Mouse (Mus musculus) midbrain, embryonic 11.5 days (tissue): ENCODE data around the gene Oip5. TPM values are rescaled to one million over a fixed set of nuclear protein-coding genes. Genes with fewer than 3 reads are reported as not detected.
A peak's percentile ranks its signal among the peaks of the same experiment; 100 is the strongest.

Experiments
- ATAC-seq: fragments of 200-750 bp; cut with Nextera tagmentation; 2 replicates; pipeline ENCODE4 v1.8.0; 2017; ENCODE audit warnings: moderate TSS enrichment, moderate library complexity; ENCODE audit not compliant: low FRiP score
- DNase-seq: peaks from one replicate; pipeline ENCODE4 v3.0.0; 2015; ENCODE audit warnings: low spot score; ENCODE audit errors: missing footprints
- H3K27ac ChIP-seq: fragments of 300-500 bp; sonication (generic); 2 replicates; pipeline ENCODE4 v1.5.1; 2014; ENCODE audit warnings: low read depth, low read length
- H3K27me3 ChIP-seq: fragments of 300-500 bp; sonication (generic); 2 replicates; pipeline ENCODE4 v1.6.1; 2014; ENCODE audit warnings: mild to moderate bottlenecking, low read length, moderate library complexity, mixed read lengths; ENCODE audit not compliant: control insufficient read depth, insufficient read depth
- H3K36me3 ChIP-seq: fragments of 300-500 bp; sonication (generic); 2 replicates; pipeline ENCODE4 v1.6.1; 2014; ENCODE audit warnings: mild to moderate bottlenecking, low read length, moderate library complexity, mixed read lengths; ENCODE audit not compliant: control insufficient read depth, insufficient read depth
- H3K4me1 ChIP-seq: fragments of 300-500 bp; sonication (generic); 2 replicates; pipeline ENCODE4 v1.6.1; 2014; ENCODE audit warnings: low read length; ENCODE audit not compliant: control insufficient read depth, insufficient read depth
- H3K4me2 ChIP-seq: fragments of 300-500 bp; sonication (generic); 2 replicates; pipeline ENCODE4 v1.6.1; 2014; ENCODE audit warnings: mild to moderate bottlenecking, moderate library complexity
- H3K4me3 ChIP-seq: fragments of 300-500 bp; sonication (generic); 2 replicates; pipeline ENCODE4 v1.5.1; 2014; ENCODE audit warnings: low read depth, low read length
- H3K9ac ChIP-seq: fragments of 300-500 bp; sonication (generic); 2 replicates; pipeline ENCODE4 v1.6.1; 2014; ENCODE audit warnings: low read length
- H3K9me3 ChIP-seq: fragments of 300-500 bp; sonication (generic); 2 replicates; pipeline ENCODE4 v1.6.1; 2016; ENCODE audit warnings: low read length; ENCODE audit not compliant: control insufficient read depth
- WGBS: fragments of 180-500 bp; shearing (Covaris S2); extraction: QIAGEN DNeasy Blood & Tissue Kit; methylation state at CpG from one replicate; pipeline ENCODE4 v1.1.7; 2014; 5-methylcytosine and 5-hydroxymethylcytosine counted together
- polyA plus RNA-seq: library from polyadenylated mRNA; unstranded; fragments of >200 nt; fragmentation: Nextera tagmentation; extraction: Ambion mirVana; gene quantifications from 2 replicates; pipeline ENCODE4 v1.2.1, GENCODE M21; 2014

Oip5 gene
- polyA plus RNA-seq, 1 experiment from 2014 or later = 38.0 TPM

DNA sequence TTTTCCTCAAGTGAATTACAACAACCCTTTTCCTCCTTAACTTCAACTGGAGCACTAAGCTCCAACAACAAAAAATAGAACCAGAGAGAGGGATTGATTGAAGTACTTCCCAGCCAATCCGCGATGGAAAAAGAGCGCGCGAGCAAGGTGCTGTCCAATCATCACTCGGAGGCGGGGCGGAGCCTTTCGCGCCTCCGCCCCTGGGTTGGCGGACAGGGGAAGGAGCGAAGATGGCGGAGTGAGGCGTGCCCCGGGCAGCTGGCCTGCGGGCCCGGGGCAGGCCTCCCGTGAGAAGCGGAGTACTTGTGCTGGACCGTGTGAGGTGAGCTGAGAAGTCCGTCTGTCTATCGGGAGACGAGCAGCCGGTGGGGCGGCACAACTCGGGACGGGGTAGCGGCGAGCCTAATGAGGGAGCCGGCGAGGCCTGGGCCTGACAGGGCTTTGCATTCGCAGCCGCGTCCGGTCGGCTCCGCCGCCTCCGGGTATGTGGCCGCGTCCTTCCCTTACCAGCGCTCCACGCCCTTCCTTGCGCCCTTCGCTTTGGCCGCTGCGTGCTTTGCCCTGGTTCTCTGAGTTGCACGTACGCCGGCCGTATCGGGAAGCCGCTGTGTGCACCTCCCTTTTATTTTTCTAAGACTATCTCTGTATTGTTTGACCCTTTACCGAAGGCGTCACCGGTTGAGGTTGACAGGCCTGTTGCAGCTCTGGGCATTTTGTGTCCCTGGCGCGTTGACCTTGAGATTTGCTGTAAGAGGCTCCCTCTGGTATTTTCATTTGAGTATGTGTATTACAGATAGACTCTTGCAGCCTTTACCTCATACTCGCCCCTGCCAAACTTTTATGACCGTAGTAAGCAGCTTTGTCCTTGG, 23.9 kb downstream of the Oip5 start:
- Histone ChIP-seq H3K36me3 (peaks cover 9% of the 10 kb centered on the region), H3K9ac (peak overlapping the region; percentile 99), H3K4me1 (peaks cover 10% of the 10 kb centered on the region), H3K4me2 (peak overlapping the region; percentile 73), H3K27ac (peak overlapping the region; percentile 78), H3K4me3 (peak overlapping the region; percentile 97), H3K27me3 (no peaks in the 10 kb centered on the region), H3K9me3 (no peaks in the 10 kb centered on the region)
- DNase-seq (peak; percentile 100), ATAC-seq (peak; percentile 97)
- under 1% methylated on average over 57 of the region's 61 CpGs for WGBS

DNA sequence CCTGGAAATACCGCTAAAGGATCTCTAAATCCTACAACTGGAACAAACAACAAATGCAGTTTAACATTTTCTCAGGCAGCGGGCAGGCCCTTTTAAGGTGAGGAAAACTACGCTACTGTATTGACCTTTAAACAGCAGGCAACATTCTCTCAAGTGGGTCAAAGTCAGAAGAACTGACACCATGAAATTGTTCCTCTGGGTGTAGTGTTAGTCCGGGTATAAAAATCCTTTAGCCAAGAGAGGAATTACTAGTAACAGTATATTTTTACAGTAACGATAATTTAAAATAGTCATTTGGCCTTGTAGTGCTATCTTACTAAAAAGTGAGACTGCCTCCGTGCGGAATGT, 24.5 kb downstream of the Oip5 start:
- 11% methylated on average over 7 of the region's 7 CpGs for WGBS
- H3K27ac ChIP-seq = peak overlapping the region; percentile 63; the same call in 1 of the 2 replicates

DNA sequence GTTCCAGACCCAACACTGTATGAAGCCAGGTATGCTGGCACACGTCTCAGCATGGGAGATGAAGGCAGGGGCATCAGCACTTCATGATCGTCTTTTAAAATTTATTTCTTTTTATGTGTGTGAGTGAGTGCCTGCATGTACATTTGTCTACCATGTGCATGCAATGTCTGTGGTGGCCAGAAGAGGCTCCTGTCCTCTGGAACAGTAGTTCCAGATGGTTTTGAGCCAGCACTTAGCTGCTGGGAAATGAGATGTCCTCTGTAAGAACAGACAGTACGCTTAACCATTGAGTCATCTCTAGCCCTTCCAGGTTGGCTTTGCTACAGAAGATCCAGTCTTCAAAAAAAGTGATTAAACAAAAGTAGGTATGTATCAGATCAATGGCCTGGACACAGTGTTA, 27.0 kb downstream of the Oip5 start:
- no peaks in the 10 kb centered on the region for H3K9me3 ChIP-seq
- peaks cover 10% of the 10 kb centered on the region for H3K4me1 ChIP-seq
- ATAC-seq = no peak
- no peaks in the 10 kb centered on the region for H3K27me3 ChIP-seq
- H3K27ac ChIP-seq = no peak overlapping the region
- no peak overlapping the region for H3K9ac ChIP-seq
- no peaks in the 10 kb centered on the region for H3K36me3 ChIP-seq
- H3K4me2 ChIP-seq = no peak overlapping the region
- no peak for DNase-seq
- 91% methylated on average over 3 of the region's 3 CpGs for WGBS
- H3K4me3 ChIP-seq = no peak overlapping the region

More for the DNA sequence above, 24.5 kb downstream of the Oip5 start:
- H3K9ac ChIP-seq = peak overlapping the region; percentile 48
- DNase-seq = no peak
- peak; percentile 50 for ATAC-seq
- no peaks in the 10 kb centered on the region for H3K27me3 ChIP-seq
- H3K4me1 ChIP-seq = peaks cover 10% of the 10 kb centered on the region
- peaks cover 9% of the 10 kb centered on the region for H3K36me3 ChIP-seq
- peak overlapping the region; percentile 44 for H3K4me2 ChIP-seq
- peak overlapping the region; percentile 97 for H3K4me3 ChIP-seq
- H3K9me3 ChIP-seq = no peaks in the 10 kb centered on the region

DNA sequence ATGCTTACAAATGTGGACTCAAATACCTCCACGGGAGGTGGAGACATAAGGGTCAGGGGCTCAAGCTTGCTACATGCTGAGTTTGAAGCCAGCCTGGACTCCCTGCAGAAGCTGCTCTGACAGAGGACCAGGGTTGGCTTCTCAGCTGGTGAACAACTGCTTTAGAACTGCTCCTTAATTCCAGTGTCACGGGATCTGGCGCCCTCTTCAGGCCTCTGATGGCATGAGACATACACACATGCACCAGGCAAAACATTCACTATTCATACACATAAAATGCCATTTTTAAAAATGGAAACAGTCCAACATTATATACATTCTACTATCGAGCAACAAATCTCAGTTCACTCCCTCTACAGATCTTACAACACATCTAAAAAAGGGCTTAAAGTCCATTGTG, 30.9 kb downstream of the Oip5 start:
- H3K4me2 ChIP-seq = no peak overlapping the region
- H3K9ac ChIP-seq = no peak overlapping the region
- H3K36me3 ChIP-seq = no peaks in the 10 kb centered on the region
- no peak overlapping the region for H3K27ac ChIP-seq
- H3K9me3 ChIP-seq = no peaks in the 10 kb centered on the region
- 13% methylated on average over 4 of the region's 4 CpGs for WGBS
- no peaks in the 10 kb centered on the region for H3K4me1 ChIP-seq
- H3K27me3 ChIP-seq = no peaks in the 10 kb centered on the region
- ATAC-seq (no peak), DNase-seq (peak; percentile 95)
- no peak overlapping the region for H3K4me3 ChIP-seq

DNA sequence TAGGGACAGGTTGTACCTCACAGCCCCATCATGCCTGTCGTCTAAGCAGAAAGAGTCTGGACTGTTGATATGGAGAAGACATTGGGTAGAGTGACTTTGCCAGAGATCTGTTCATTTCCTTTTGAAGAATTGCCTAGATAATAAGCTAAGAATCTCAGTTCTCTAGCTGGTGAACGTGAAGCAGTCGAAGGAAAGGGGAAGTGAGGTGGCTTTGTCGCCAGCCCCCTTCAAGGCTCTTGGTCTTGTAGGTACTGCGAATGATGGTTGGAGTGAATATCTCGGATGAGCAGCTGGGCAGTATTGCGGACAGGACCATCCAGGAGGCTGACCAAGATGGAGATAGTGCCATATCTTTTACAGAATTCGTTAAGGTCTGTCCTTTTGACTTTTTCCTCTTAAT, 34.0 kb downstream of the Oip5 start:
- DNase-seq = no peak
- H3K27me3 ChIP-seq = no peaks in the 10 kb centered on the region
- ATAC-seq = no peak
- no peak overlapping the region for H3K4me2 ChIP-seq
- no peak overlapping the region for H3K9ac ChIP-seq
- H3K4me1 ChIP-seq = no peaks in the 10 kb centered on the region
- H3K36me3 ChIP-seq = no peaks in the 10 kb centered on the region
- H3K4me3 ChIP-seq = no peak overlapping the region
- H3K9me3 ChIP-seq = no peaks in the 10 kb centered on the region
- WGBS = 91% methylated on average over 8 of the region's 8 CpGs
- H3K27ac ChIP-seq = no peak overlapping the region

DNA sequence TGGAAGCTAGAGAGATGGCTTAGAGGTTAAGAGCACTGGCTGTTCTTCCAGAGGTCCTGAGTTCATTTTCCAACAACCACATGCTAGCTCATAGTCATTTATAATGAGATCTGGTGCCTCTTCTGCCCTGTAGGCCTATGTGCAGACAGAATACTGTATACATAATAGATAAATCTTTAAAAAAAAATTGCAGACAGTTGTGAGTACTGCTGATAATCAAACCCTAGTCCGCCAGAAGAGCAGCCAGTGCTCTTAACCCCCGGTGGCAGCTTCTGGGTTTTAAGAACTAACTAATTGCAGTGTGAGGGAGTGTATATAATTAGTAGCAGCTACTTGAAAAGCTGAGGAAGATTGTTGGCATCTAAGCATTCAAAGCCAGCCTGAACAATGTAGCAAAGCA, 34.8 kb downstream of the Oip5 start:
- Histone ChIP-seq H3K27me3 (no peaks in the 10 kb centered on the region), H3K36me3 (no peaks in the 10 kb centered on the region), H3K4me3 (no peak overlapping the region), H3K27ac (no peak overlapping the region), H3K4me1 (no peaks in the 10 kb centered on the region), H3K4me2 (no peak overlapping the region), H3K9me3 (no peaks in the 10 kb centered on the region), H3K9ac (no peak overlapping the region)
- 78% methylated on average over 2 of the region's 2 CpGs for WGBS
- no peak for ATAC-seq
- DNase-seq = no peak

DNA sequence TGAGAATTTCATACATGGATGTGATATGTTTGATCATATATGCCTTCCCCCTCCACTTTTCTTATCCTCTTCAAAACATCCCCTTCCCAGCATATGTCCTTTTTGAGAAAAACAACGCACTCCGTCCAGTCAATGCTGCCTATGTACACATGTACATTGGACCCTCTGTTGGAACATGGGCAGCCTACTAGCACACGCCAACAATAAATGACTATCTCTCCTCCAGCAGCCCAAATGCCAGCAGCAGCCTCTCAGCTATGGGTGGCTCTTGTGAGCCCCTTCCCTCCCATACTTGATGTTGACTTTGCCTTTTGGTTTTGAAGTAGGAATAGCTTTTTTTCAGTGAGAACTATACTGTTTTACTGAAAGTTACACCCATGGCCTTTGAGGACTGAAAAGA, 36.7 kb downstream of the Oip5 start:
- WGBS = 97% methylated on average over 3 of the region's 3 CpGs
- no peak for DNase-seq

DNA sequence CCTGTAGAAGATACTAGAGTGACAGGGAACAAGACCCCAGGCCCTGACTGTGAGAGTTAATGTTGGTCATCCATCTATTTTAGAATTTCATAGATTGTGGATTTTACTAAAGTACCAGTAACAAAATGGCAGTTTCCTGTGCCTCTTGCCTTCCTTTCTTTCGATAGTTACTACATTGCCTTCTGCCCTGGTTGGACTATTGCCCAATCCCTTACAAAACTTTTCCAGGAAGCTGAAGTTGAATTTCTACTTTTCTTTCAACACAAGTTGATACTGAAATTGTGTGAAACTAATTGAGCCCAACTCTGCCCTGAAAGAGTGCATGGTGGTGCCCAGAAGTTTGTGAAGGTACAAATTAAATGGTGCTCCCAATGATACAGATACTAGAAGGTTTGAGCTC, 45.8 kb downstream of the Oip5 start:
- 94% methylated on average over 1 of the region's 1 CpGs for WGBS
- no peak for DNase-seq
- H3K9ac ChIP-seq = no peak overlapping the region
- no peaks in the 10 kb centered on the region for H3K4me1 ChIP-seq
- no peak overlapping the region for H3K4me3 ChIP-seq
- no peak for ATAC-seq
- H3K4me2 ChIP-seq = no peak overlapping the region
- H3K36me3 ChIP-seq = no peaks in the 10 kb centered on the region
- no peaks in the 10 kb centered on the region for H3K27me3 ChIP-seq
- no peaks in the 10 kb centered on the region for H3K9me3 ChIP-seq
- H3K27ac ChIP-seq = no peak overlapping the region

More for the DNA sequence above, 36.7 kb downstream of the Oip5 start:
- ATAC-seq = no peak
- Histone ChIP-seq H3K27me3 (no peaks in the 10 kb centered on the region), H3K4me3 (no peak overlapping the region), H3K9me3 (no peaks in the 10 kb centered on the region), H3K36me3 (no peaks in the 10 kb centered on the region), H3K4me2 (no peak overlapping the region), H3K27ac (no peak overlapping the region), H3K4me1 (no peaks in the 10 kb centered on the region), H3K9ac (no peak overlapping the region)

DNA sequence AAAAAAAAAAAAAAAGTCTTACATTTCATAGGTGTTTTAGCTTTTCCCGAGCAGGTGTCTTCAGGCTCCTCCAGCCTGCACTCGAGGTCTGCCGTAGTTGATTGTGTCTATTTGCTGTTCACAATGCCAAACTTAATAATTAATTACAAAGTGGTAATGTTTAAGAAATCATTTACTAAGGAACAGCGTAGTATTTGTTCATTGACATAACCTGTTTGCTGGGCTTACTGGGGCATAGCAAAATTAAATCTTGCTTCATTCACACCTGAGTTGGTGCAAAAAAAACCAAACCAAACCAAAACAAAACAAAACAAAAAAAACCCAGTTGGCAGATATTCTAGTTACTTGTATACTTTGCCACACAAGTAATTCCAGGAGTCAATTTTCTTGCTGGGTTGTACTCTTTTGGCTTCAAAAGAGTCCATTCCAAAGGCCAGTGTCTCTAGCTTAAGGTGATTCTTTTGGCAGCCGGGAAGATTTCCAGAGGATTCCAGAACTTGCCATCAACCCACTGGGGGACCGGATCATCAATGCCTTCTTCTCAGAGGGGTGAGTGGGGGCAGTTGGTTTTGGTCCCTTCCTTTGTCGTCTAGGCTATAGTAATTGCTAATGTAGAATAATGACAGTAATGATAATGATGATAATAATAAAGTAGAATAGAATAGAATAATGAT, 52.0 kb downstream of the Oip5 start:
- Histone ChIP-seq H3K4me1 (no peaks in the 10 kb centered on the region), H3K27ac (no peak overlapping the region), H3K4me3 (no peak overlapping the region), H3K4me2 (no peak overlapping the region), H3K9me3 (no peaks in the 10 kb centered on the region), H3K9ac (no peak overlapping the region), H3K36me3 (no peaks in the 10 kb centered on the region), H3K27me3 (no peaks in the 10 kb centered on the region)
- no peak for DNase-seq
- no peak for ATAC-seq
- WGBS = 90% methylated on average over 7 of the region's 7 CpGs
